Mouse (Mus musculus) limb, embryonic 15.5 days (tissue): ENCODE data around the gene Fbxo17. TPM values are rescaled to one million over a fixed set of nuclear protein-coding genes. Genes with fewer than 3 reads are reported as not detected.
"Not testable (repeated sequence)": the region's sequence is repeated elsewhere in the genome, so short reads cannot be mapped to it uniquely, and the experiment has no call there.

Experiments used
- ATAC-seq: fragments of 200-750 bp; cut with Nextera tagmentation; 2 replicates; pipeline ENCODE4 v1.8.0; 2017; ENCODE audit warnings: low read depth, moderate TSS enrichment; ENCODE audit not compliant: insufficient number of reproducible peaks, low FRiP score, low TSS enrichment
- H3K27ac ChIP-seq: fragments of 300-500 bp; sonication (generic); 2 replicates; pipeline ENCODE4 v1.5.1; 2015; ENCODE audit warnings: moderate library complexity, mild to moderate bottlenecking, inconsistent platforms
- H3K27me3 ChIP-seq: fragments of 300-500 bp; sonication (generic); 2 replicates; pipeline ENCODE4 v1.6.1; 2015; ENCODE audit warnings: inconsistent platforms
- H3K36me3 ChIP-seq: fragments of 300-500 bp; sonication (generic); 2 replicates; pipeline ENCODE4 v1.6.1; 2015; ENCODE audit warnings: inconsistent platforms
- H3K4me1 ChIP-seq: fragments of 300-500 bp; sonication (generic); 2 replicates; pipeline ENCODE4 v1.6.1; 2015; ENCODE audit warnings: inconsistent platforms
- H3K4me2 ChIP-seq: fragments of 300-500 bp; sonication (generic); 2 replicates; pipeline ENCODE4 v1.6.1; 2015; ENCODE audit warnings: mild to moderate bottlenecking, inconsistent platforms
- H3K4me3 ChIP-seq: fragments of 300-500 bp; sonication (generic); 2 replicates; pipeline ENCODE4 v1.5.1; 2015; ENCODE audit warnings: mild to moderate bottlenecking, inconsistent platforms
- H3K9ac ChIP-seq: fragments of 300-500 bp; sonication (generic); 2 replicates; pipeline ENCODE4 v1.6.1; 2015; ENCODE audit warnings: inconsistent platforms
- H3K9me3 ChIP-seq: fragments of 300-500 bp; sonication (generic); 2 replicates; pipeline ENCODE4 v1.6.1; 2016; ENCODE audit warnings: inconsistent platforms
- WGBS: fragments of 180-500 bp; shearing (Covaris S2); methylation state at CpG from one replicate; pipeline ENCODE4 v1.1.7; 2015; 5-methylcytosine and 5-hydroxymethylcytosine counted together
- polyA plus RNA-seq: library from polyadenylated mRNA; unstranded; fragments of >200 nt; fragmentation: Nextera tagmentation; extraction: Ambion mirVana; gene quantifications from 2 replicates; pipeline ENCODE4 v1.2.1, GENCODE M21; 2015

Gene Fbxo17
- polyA plus RNA-seq, 1 experiment from 2014 or later = 27.2 TPM

GRCm38 (mm10) chr7:28694423-28694822, 22.2 kb upstream of the Fbxo17 start:
- 8% methylated on average over 14 of the region's 14 CpGs for WGBS
- H3K4me1 ChIP-seq = peaks cover 17% of the 10 kb centered on the region
- H3K36me3 ChIP-seq = no peaks in the 10 kb centered on the region
- no peak overlapping the region for H3K9ac ChIP-seq
- ATAC-seq = no peak
- no peaks in the 10 kb centered on the region for H3K27me3 ChIP-seq
- no peaks in the 10 kb centered on the region for H3K9me3 ChIP-seq
- H3K27ac ChIP-seq = no peak overlapping the region
- no peak overlapping the region for H3K4me2 ChIP-seq
- no peak overlapping the region for H3K4me3 ChIP-seq

- Histone ChIP-seq H3K36me3 (no peaks in the 10 kb centered on the region), H3K4me1 (peaks cover 17% of the 10 kb centered on the region), H3K27me3 (no peaks in the 10 kb centered on the region), H3K27ac (no peak overlapping the region), H3K9me3 (no peaks in the 10 kb centered on the region), H3K9ac (no peak overlapping the region), H3K4me3 (no peak overlapping the region), H3K4me2 (no peak overlapping the region)
- ATAC-seq = no peak
- WGBS = 59% methylated on average over 8 of the region's 8 CpGs
Measured at GRCm38 (mm10) chr7:28694966-28695511, 21.6 kb upstream of the Fbxo17 start.

- Histone ChIP-seq H3K9ac (no peak overlapping the region), H3K27me3 (no peaks in the 10 kb centered on the region), H3K4me3 (no peak overlapping the region), H3K4me1 (peaks cover 17% of the 10 kb centered on the region), H3K27ac (no peak overlapping the region), H3K9me3 (no peaks in the 10 kb centered on the region), H3K36me3 (no peaks in the 10 kb centered on the region), H3K4me2 (no peak overlapping the region)
- ATAC-seq = no peak
- 88% methylated on average over 11 of the region's 11 CpGs for WGBS
Measured at GRCm38 (mm10) chr7:28697277-28697676, 19.3 kb upstream of the Fbxo17 start.

GRCm38 (mm10) chr7:28700269-28700668, 16.3 kb upstream of the Fbxo17 start:
- no peaks in the 10 kb centered on the region for H3K36me3 ChIP-seq
- H3K4me2 ChIP-seq = no peak overlapping the region
- 96% methylated on average over 4 of the region's 4 CpGs for WGBS
- no peaks in the 10 kb centered on the region for H3K27me3 ChIP-seq
- no peaks in the 10 kb centered on the region for H3K9me3 ChIP-seq
- no peaks in the 10 kb centered on the region for H3K4me1 ChIP-seq
- ATAC-seq = no peak
- no peak overlapping the region for H3K4me3 ChIP-seq
- H3K27ac ChIP-seq = no peak overlapping the region
- no peak overlapping the region for H3K9ac ChIP-seq

- 93% methylated on average over 12 of the region's 12 CpGs for WGBS
- not testable (repeated sequence) for ATAC-seq, H3K4me3 ChIP-seq, H3K4me2 ChIP-seq, H3K27ac ChIP-seq, H3K27me3 ChIP-seq, H3K4me1 ChIP-seq, H3K36me3 ChIP-seq, H3K9me3 ChIP-seq, H3K9ac ChIP-seq
Measured at GRCm38 (mm10) chr7:28701306-28701705, 15.3 kb upstream of the Fbxo17 start.

- H3K27ac ChIP-seq = no peak overlapping the region
- H3K27me3 ChIP-seq = no peaks in the 10 kb centered on the region
- H3K9me3 ChIP-seq = no peaks in the 10 kb centered on the region
- 67% methylated on average over 9 of the region's 9 CpGs for WGBS
- no peaks in the 10 kb centered on the region for H3K4me1 ChIP-seq
- no peak overlapping the region for H3K4me2 ChIP-seq
- ATAC-seq = no peak
- H3K9ac ChIP-seq = no peak overlapping the region
- no peaks in the 10 kb centered on the region for H3K36me3 ChIP-seq
- no peak overlapping the region for H3K4me3 ChIP-seq
Measured at GRCm38 (mm10) chr7:28702601-28703143, 13.9 kb upstream of the Fbxo17 start.

GRCm38 (mm10) chr7:28709454-28709853, 7.2 kb upstream of the Fbxo17 start:
- no peak overlapping the region for H3K4me3 ChIP-seq
- no peaks in the 10 kb centered on the region for H3K9me3 ChIP-seq
- H3K9ac ChIP-seq = no peak overlapping the region
- H3K27me3 ChIP-seq = no peaks in the 10 kb centered on the region
- ATAC-seq = no peak
- no peaks in the 10 kb centered on the region for H3K4me1 ChIP-seq
- H3K27ac ChIP-seq = no peak overlapping the region
- no peaks in the 10 kb centered on the region for H3K36me3 ChIP-seq
- H3K4me2 ChIP-seq = no peak overlapping the region

- Histone ChIP-seq H3K36me3 (no peaks in the 10 kb centered on the region), H3K4me3 (no peak overlapping the region), H3K27me3 (no peaks in the 10 kb centered on the region), H3K9ac (no peak overlapping the region), H3K9me3 (no peaks in the 10 kb centered on the region), H3K27ac (no peak overlapping the region), H3K4me2 (no peak overlapping the region), H3K4me1 (no peaks in the 10 kb centered on the region)
- ATAC-seq = no peak
- 68% methylated on average over 3 of the region's 3 CpGs for WGBS
Measured at GRCm38 (mm10) chr7:28710962-28711361, 5.6 kb upstream of the Fbxo17 start.

- no peak overlapping the region for H3K4me3 ChIP-seq
- H3K36me3 ChIP-seq = no peaks in the 10 kb centered on the region
- no peak overlapping the region for H3K27ac ChIP-seq
- no peak overlapping the region for H3K9ac ChIP-seq
- no peak for ATAC-seq
- no peaks in the 10 kb centered on the region for H3K27me3 ChIP-seq
- no peaks in the 10 kb centered on the region for H3K9me3 ChIP-seq
- H3K4me1 ChIP-seq = peaks cover 16% of the 10 kb centered on the region; the same call in 1 of the 2 replicates
- WGBS = 70% methylated on average over 5 of the region's 5 CpGs
- no peak overlapping the region for H3K4me2 ChIP-seq
Measured at GRCm38 (mm10) chr7:28714667-28715066, 1.9 kb upstream of the Fbxo17 start.

- WGBS = 90% methylated on average over 2 of the region's 2 CpGs
- Histone ChIP-seq H3K9me3 (no peaks in the 10 kb centered on the region), H3K27ac (no peak overlapping the region), H3K4me1 (peaks cover 16% of the 10 kb centered on the region; the same call in 1 of the 2 replicates), H3K27me3 (no peaks in the 10 kb centered on the region), H3K4me2 (no peak overlapping the region), H3K36me3 (no peaks in the 10 kb centered on the region), H3K4me3 (no peak overlapping the region), H3K9ac (no peak overlapping the region)
- no peak for ATAC-seq
Measured at GRCm38 (mm10) chr7:28715598-28715997, 1.0 kb upstream of the Fbxo17 start.

- H3K9ac ChIP-seq = no peak overlapping the region
- H3K36me3 ChIP-seq = no peaks in the 10 kb centered on the region
- H3K27me3 ChIP-seq = no peaks in the 10 kb centered on the region
- H3K4me1 ChIP-seq = peaks cover 21% of the 10 kb centered on the region; the same call in 1 of the 2 replicates
- ATAC-seq = no peak
- WGBS = 79% methylated on average over 10 of the region's 10 CpGs
- peak overlapping the region; percentile 65 for H3K4me2 ChIP-seq
- no peak overlapping the region for H3K27ac ChIP-seq
- H3K9me3 ChIP-seq = no peaks in the 10 kb centered on the region
- H3K4me3 ChIP-seq = peak overlapping the region; percentile 57
Measured at GRCm38 (mm10) chr7:28717726-28718125, 1.1 kb downstream of the Fbxo17 start.

- WGBS = 47% methylated on average over 4 of the region's 4 CpGs
- H3K9ac ChIP-seq = no peak overlapping the region
- ATAC-seq = no peak
- peaks cover 21% of the 10 kb centered on the region; the same call in 1 of the 2 replicates for H3K4me1 ChIP-seq
- no peak overlapping the region for H3K27ac ChIP-seq
- H3K4me2 ChIP-seq = no peak overlapping the region
- no peaks in the 10 kb centered on the region for H3K27me3 ChIP-seq
- no peak overlapping the region for H3K4me3 ChIP-seq
- peaks cover 8% of the 10 kb centered on the region for H3K36me3 ChIP-seq
- H3K9me3 ChIP-seq = no peaks in the 10 kb centered on the region
Measured at GRCm38 (mm10) chr7:28719159-28719558, 2.6 kb downstream of the Fbxo17 start.

- peaks cover 21% of the 10 kb centered on the region; the same call in 1 of the 2 replicates for H3K4me1 ChIP-seq
- no peak overlapping the region for H3K27ac ChIP-seq
- H3K9me3 ChIP-seq = no peaks in the 10 kb centered on the region
- 86% methylated on average over 2 of the region's 2 CpGs for WGBS
- H3K36me3 ChIP-seq = peaks cover 12% of the 10 kb centered on the region
- no peaks in the 10 kb centered on the region for H3K27me3 ChIP-seq
- no peak overlapping the region for H3K4me2 ChIP-seq
- H3K4me3 ChIP-seq = no peak overlapping the region
- no peak for ATAC-seq
- H3K9ac ChIP-seq = no peak overlapping the region
Measured at GRCm38 (mm10) chr7:28719650-28720049, 3.0 kb downstream of the Fbxo17 start.
